Mouse (Mus musculus) left cerebral cortex, adult 18-20 months (tissue): ENCODE measurements around the gene Gzmk. TPM values are rescaled to one million over a fixed set of nuclear protein-coding genes. Genes with fewer than 3 reads are reported as not detected.

Experiments used
- total RNA-seq, 2 experiments: library from RNA; stranded (reverse); gene quantifications; 2 replicates each; pipeline ENCODE4 v1.2.3; 2021

Gzmk gene
- total RNA-seq, 2 experiments from 2014 or later = 0.37 TPM; not detected in 1

Other genes starting within 250 kb of the Gzmk start
- 1 to 10 TPM; 1.4 to 1.9 TPM for gene Ccno, start 238.1 kb downstream of the Gzmk start, total RNA-seq
- gene Mcidas, start 232.1 kb downstream of the Gzmk start, total RNA-seq = under 1 TPM; 0.30 to 0.45 TPM
- not detected for gene Cdc20b, start 190.8 kb downstream of the Gzmk start, total RNA-seq
- gene Gpx8, start 179.5 kb downstream of the Gzmk start, total RNA-seq = 1 to 10 TPM; 5.2 to 6.0 TPM
- gene Gzma, start 124.9 kb downstream of the Gzmk start, total RNA-seq = not detected
- gene Esm1, start 16.2 kb downstream of the Gzmk start, total RNA-seq = under 1 TPM in 1 of 2 experiments, not detected in 1; 0.21 TPM
- gene BC067074, start 67.3 kb upstream of the Gzmk start, total RNA-seq = 1 to 10 TPM; 1.4 TPM